Mouse (Mus musculus): ENCODE data around the gene Cd99l2.

DNA sequence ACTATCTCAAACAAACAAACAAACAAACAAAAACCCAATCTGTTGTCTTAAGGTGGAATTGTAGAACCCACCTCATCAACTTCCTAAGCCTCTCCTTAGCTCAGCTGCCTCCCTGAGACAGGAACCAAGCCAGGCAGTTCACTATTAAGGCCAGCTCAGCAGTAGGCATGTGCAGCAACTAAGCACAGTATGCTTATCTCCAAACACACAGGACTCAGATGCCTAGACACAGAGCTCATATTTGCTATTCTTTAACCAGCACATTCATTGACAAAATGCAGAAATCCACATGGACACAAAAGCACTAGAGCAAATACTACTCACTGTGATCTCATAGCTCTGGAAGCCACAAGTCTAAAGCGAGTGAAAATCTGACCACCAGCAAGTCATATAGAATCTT is 27.2 kb downstream of the Cd99l2 start:
- TF ChIP-seq CTCF (IDR thresholded peaks at IDR 0.05) (no peak), EP300 (IDR thresholded peaks at IDR 0.05) (no peak)
